Mouse (Mus musculus) intestine, embryonic 14.5 days (tissue): Measurements from ENCODE around the gene Tmem222. TPM values are rescaled to one million over a fixed set of nuclear protein-coding genes. Genes with fewer than 3 reads are reported as not detected.

Experiments used
- ATAC-seq: fragments of 200-750 bp; cut with Nextera tagmentation; replicated peaks from 2 replicates; pipeline ENCODE4 v1.8.0; 2017; ENCODE audit warnings: low read depth, moderate number of reproducible peaks, moderate TSS enrichment, moderate library complexity; ENCODE audit not compliant: low FRiP score, low TSS enrichment
- DNase-seq: peaks from one replicate; pipeline ENCODE4 v3.0.0-alpha.2; 2018; ENCODE audit warnings: low spot score
- H3K27ac ChIP-seq: fragments of 300-500 bp; sonication (generic); 2 replicates; pipeline ENCODE4 v1.5.1; 2014; ENCODE audit warnings: low read depth, mild to moderate bottlenecking, control low read depth
- H3K27me3 ChIP-seq: fragments of 300-500 bp; sonication (generic); replicated peaks from 2 replicates; pipeline ENCODE4 v1.6.1; 2014; ENCODE audit warnings: low read length, control low read depth; ENCODE audit not compliant: control insufficient read depth, insufficient read depth
- H3K36me3 ChIP-seq: fragments of 300-500 bp; sonication (generic); 2 replicates; pipeline ENCODE4 v1.6.1; 2014; ENCODE audit warnings: low read length, control low read depth; ENCODE audit not compliant: control insufficient read depth, insufficient read depth
- H3K4me1 ChIP-seq: fragments of 300-500 bp; sonication (generic); replicated peaks from 2 replicates; pipeline ENCODE4 v1.6.1; 2014; ENCODE audit warnings: low read length, control low read depth, mixed read lengths; ENCODE audit not compliant: control insufficient read depth, insufficient read depth
- H3K4me2 ChIP-seq: fragments of 300-500 bp; sonication (generic); 2 replicates; pipeline ENCODE4 v1.6.1; 2014; ENCODE audit warnings: low read length
- H3K4me3 ChIP-seq: fragments of 300-500 bp; sonication (generic); 2 replicates; pipeline ENCODE4 v1.5.1; 2014; ENCODE audit warnings: low read depth, low read length, control low read depth, mixed read lengths
- H3K9ac ChIP-seq: fragments of 300-500 bp; sonication (generic); 2 replicates; pipeline ENCODE4 v1.6.1; 2014; ENCODE audit warnings: mild to moderate bottlenecking, low read length
- H3K9me3 ChIP-seq: fragments of 300-500 bp; sonication (generic); 2 replicates; pipeline ENCODE4 v1.6.1; 2016; ENCODE audit warnings: low read length, control low read depth; ENCODE audit not compliant: control insufficient read depth
- WGBS: fragments of 180-500 bp; shearing (Covaris S2); extraction: QIAGEN DNeasy Blood & Tissue Kit; methylation state at CpG from one replicate; pipeline ENCODE4 v1.1.7; 2014; 5-methylcytosine and 5-hydroxymethylcytosine counted together
- polyA plus RNA-seq: library from polyadenylated mRNA; unstranded; fragments of >200 nt; fragmentation: Nextera tagmentation; extraction: Ambion mirVana; gene quantifications from 2 replicates; pipeline ENCODE4 v1.2.1, GENCODE M21; 2014

Gene Tmem222
- 84.6 and 89.7 TPM in 2 replicates for polyA plus RNA-seq

DNA sequence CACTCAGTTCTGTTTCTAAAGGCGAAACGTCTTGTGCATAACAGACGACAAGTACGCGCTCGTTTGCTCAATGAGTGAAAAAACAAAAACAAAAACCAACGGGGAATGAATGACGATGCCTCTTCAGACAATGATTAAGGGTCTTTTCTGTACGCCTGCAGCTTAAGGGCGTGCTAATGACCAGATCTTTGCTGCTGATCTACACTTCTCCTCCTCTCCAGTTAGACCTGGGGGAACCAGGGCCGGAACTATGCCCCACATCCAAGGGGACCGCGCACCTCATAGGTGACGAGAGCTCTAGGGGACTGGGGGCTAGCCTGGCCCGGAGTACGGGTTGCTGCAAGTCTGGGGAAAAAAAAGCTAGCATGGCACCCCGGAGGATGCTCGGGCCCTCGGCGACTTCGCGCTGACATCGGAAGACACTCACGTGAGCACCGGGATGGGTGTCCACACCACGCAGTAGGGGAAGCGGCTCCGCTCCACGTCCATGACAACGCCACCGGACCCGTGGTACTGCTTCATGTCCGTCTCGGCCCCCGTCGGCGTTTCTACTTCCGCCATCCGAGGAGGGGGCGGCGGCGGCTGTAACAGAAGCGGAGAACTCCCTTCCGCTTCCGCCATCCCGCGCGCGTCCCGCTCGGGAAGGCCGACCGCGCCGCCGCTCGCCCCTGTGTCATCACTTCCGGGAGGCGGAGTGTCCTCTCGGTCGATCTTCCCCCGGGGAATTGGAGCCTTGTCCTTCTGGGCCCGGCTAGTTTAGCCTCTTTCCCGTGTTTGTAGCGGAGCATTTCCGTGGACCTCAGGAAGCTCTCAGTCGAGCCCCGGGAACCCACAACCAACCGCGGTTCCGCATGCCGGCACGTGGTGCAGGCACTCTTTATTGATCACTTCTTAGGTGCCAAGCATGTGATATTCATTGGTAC, at the start of gene Tmem222:
TSS of gene Tmem222 (minus strand) at position 689 of the 923 bp plus-strand sequence.
- Histone ChIP-seq H3K36me3 (0 out of 2 replicates have a peak, but pooled peaks cover 7% of the 10 kb centered on the region), H3K27ac (peak within 1 kb of the TSS; percentile 92), H3K4me3 (peak within 1 kb of the TSS; percentile 83), H3K9ac (peak within 1 kb of the TSS; percentile 75), H3K4me2 (peak within 1 kb of the TSS; percentile 85), H3K27me3 (no peaks in the 10 kb centered on the region), H3K4me1 (peaks cover 28% of the 10 kb centered on the region), H3K9me3 (no peaks in the 10 kb centered on the region)
- DNase-seq (peak; percentile 98), ATAC-seq (peak; percentile 95)
- WGBS, result under 1% methylated on average over 73 of the region's 73 CpGs

DNA sequence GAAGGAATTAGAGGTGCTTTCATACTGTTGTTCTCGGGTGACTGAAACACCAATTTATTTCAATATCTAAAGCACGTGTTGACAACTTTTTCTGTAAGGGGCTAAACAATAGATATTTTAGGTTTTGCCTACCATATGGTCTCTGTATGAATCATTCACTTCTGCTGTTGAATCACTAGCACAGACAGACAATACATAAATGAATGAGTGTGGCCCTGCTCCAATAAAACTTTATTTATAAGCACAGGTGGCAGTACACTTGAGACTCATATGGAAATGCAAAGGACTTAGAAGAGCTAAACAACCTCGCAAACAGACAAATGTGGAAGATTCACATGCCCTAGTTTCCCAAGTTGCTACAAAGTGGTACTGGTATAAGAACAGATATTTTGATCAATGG, 42.1 kb upstream of the Tmem222 start:
- no peaks in the 10 kb centered on the region for H3K9me3 ChIP-seq
- no peaks in the 10 kb centered on the region for H3K4me1 ChIP-seq
- H3K9ac ChIP-seq, result no peak overlapping the region
- ATAC-seq (no peak), DNase-seq (no peak)
- no peaks in the 10 kb centered on the region for H3K27me3 ChIP-seq
- H3K4me2 ChIP-seq, result no peak overlapping the region
- H3K27ac ChIP-seq, result no peak overlapping the region
- peaks cover 17% of the 10 kb centered on the region for H3K36me3 ChIP-seq
- H3K4me3 ChIP-seq, result no peak overlapping the region
- 92% methylated on average over 3 of the region's 3 CpGs for WGBS

GRCm38 (mm10) chr4:133315991-133316390, 38.4 kb upstream of the Tmem222 start:
- no peak overlapping the region for H3K9ac ChIP-seq
- H3K27ac ChIP-seq, result no peak overlapping the region
- H3K4me3 ChIP-seq, result no peak overlapping the region
- no peaks in the 10 kb centered on the region for H3K9me3 ChIP-seq
- no peaks in the 10 kb centered on the region for H3K4me1 ChIP-seq
- H3K36me3 ChIP-seq, result peaks cover 11% of the 10 kb centered on the region
- no peaks in the 10 kb centered on the region for H3K27me3 ChIP-seq
- no peak for DNase-seq
- no peak overlapping the region for H3K4me2 ChIP-seq
- 75% methylated on average over 5 of the region's 5 CpGs for WGBS
- no peak for ATAC-seq

- Histone ChIP-seq H3K27ac (no peak overlapping the region), H3K4me2 (no peak overlapping the region), H3K9ac (no peak overlapping the region), H3K4me1 (no peaks in the 10 kb centered on the region), H3K27me3 (no peaks in the 10 kb centered on the region), H3K4me3 (no peak overlapping the region), H3K36me3 (peaks cover 11% of the 10 kb centered on the region), H3K9me3 (no peaks in the 10 kb centered on the region)
- no peak for DNase-seq
- ATAC-seq, result no peak
- WGBS, result 74% methylated on average over 8 of the region's 8 CpGs
Observed at GRCm38 (mm10) chr4:133314896-133315295, 37.3 kb upstream of the Tmem222 start.

- no peaks in the 10 kb centered on the region for H3K4me1 ChIP-seq
- 1% methylated on average over 3 of the region's 3 CpGs for WGBS
- no peak overlapping the region for H3K9ac ChIP-seq
- peaks cover 23% of the 10 kb centered on the region for H3K36me3 ChIP-seq
- DNase-seq (peak; percentile 98), ATAC-seq (no peak)
- no peak overlapping the region for H3K4me3 ChIP-seq
- H3K9me3 ChIP-seq, result no peaks in the 10 kb centered on the region
- no peaks in the 10 kb centered on the region for H3K27me3 ChIP-seq
- no peak overlapping the region for H3K27ac ChIP-seq
- H3K4me2 ChIP-seq, result no peak overlapping the region
Observed at GRCm38 (mm10) chr4:133309948-133310347, 32.4 kb upstream of the Tmem222 start.

DNA sequence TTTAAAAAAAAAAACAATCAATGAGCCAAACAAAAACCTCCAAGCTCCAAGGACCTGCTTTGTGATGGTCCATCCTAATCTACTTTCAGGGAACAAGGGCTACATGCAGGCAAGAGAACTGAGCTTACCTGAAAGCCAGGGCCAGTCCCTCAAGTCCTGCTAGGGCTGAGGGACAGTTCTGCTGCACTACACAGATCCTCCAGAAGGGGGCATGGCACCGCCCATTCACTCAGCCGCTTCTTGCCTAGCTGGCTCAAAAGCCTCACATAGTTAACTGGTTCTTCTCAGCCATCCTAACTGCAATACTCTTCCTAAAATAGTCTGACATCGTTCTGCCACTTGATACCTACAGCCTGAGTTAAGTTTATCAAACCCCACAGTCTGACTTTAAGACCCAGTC, 29.7 kb upstream of the Tmem222 start:
- no peak overlapping the region for H3K9ac ChIP-seq
- no peaks in the 10 kb centered on the region for H3K9me3 ChIP-seq
- H3K4me3 ChIP-seq, result no peak overlapping the region
- no peak overlapping the region for H3K4me2 ChIP-seq
- ATAC-seq (no peak), DNase-seq (peak; percentile 76)
- no peaks in the 10 kb centered on the region for H3K27me3 ChIP-seq
- WGBS, result 37% methylated on average over 3 of the region's 3 CpGs
- peaks cover 30% of the 10 kb centered on the region; the same call in 1 of the 2 replicates for H3K36me3 ChIP-seq
- no peaks in the 10 kb centered on the region for H3K4me1 ChIP-seq
- H3K27ac ChIP-seq, result no peak overlapping the region

DNA sequence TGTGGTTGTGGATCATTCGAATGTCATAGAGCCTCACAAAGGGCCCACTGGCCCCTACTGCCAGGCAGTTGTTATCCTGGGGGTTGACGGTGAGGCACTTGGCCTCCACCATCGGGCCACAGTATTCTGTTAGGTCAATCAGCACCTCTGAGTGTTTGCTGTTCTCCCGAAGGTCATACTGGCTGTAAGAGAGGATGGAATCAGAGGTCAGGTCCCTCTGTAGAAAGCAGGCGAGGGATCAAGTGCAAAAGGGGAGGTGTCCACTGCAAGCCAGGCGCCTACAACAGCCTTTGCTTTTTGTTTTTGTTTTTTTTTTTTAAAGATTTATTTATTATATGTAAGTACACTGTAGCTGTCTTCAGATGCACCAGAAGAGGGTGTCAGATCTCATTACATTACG, 28.2 kb upstream of the Tmem222 start:
- ATAC-seq, result no peak
- 85% methylated on average over 7 of the region's 7 CpGs for WGBS
- Histone ChIP-seq H3K9ac (no peak overlapping the region), H3K27ac (no peak overlapping the region), H3K4me3 (no peak overlapping the region), H3K9me3 (no peaks in the 10 kb centered on the region), H3K36me3 (peaks cover 39% of the 10 kb centered on the region), H3K27me3 (no peaks in the 10 kb centered on the region), H3K4me2 (no peak overlapping the region), H3K4me1 (no peaks in the 10 kb centered on the region)
- DNase-seq, result no peak

DNA sequence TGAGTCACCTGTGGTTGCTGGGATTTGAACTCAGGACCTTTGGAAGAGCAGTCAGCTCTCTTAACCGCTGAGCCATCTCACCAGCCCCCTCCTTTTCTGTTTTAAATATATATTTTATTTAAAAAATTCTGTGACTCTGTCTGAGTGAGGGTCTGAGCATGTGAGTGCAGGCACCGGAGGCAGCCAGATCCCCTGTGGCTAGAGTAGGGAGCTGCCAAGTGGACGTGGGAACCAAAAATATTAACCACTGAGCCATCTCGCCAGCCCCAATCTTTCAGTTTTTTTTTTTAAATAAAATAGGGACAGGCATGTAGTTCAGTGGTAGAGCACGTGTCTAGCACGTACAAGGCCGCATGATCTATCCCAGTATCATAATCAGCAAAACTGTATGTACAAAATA, 27.2 kb upstream of the Tmem222 start:
- peaks cover 48% of the 10 kb centered on the region for H3K36me3 ChIP-seq
- 94% methylated on average over 7 of the region's 7 CpGs for WGBS
- no peak overlapping the region for H3K27ac ChIP-seq
- ATAC-seq, result no peak
- no peak overlapping the region for H3K9ac ChIP-seq
- no peak overlapping the region for H3K4me3 ChIP-seq
- H3K9me3 ChIP-seq, result no peaks in the 10 kb centered on the region
- H3K4me2 ChIP-seq, result no peak overlapping the region
- H3K4me1 ChIP-seq, result 0 out of 2 replicates have a peak, but pooled peaks cover 1% of the 10 kb centered on the region
- no peaks in the 10 kb centered on the region for H3K27me3 ChIP-seq
- no peak for DNase-seq
